Mouse (Mus musculus): ENCODE measurements around the gene Dok5. TPM values are rescaled to one million over a fixed set of nuclear protein-coding genes. Genes with fewer than 3 reads are reported as not detected.

Gene Dok5
- 29.7 and 34.9 TPM in 2 replicates for total RNA-seq (2014; rRNA removed)
- polyA plus RNA-seq (2015; fragmentation: Nextera tagmentation; extraction: Ambion mirVana): 32.6 and 38.0 TPM in 2 replicates

GRCm38 (mm10) chr2:170731632-170732561 lies at the start of gene Dok5:
Gene Dok5, plus strand, starts transcription at chr2:170731807.
- ATAC-seq (peak; percentile 87), DNase-seq (ENCODE audit: low spot score) (peak; percentile 88)
- no peak for TF ChIP-seq CTCF (IDR thresholded peaks at IDR 0.05; ENCODE audit: low read depth)
- H3K4me2 ChIP-seq (ENCODE audit: low read depth, low read length): peak within 1 kb of the TSS; percentile 90
- no peaks in the 10 kb centered on the region for H3K36me3 ChIP-seq (ENCODE audit: insufficient read depth, low read length)
- H3K4me3 ChIP-seq (ENCODE audit: low read length): peak within 1 kb of the TSS; percentile 59
- peak within 1 kb of the TSS; percentile 79 for H3K27ac ChIP-seq
- H3K9ac ChIP-seq (replicated peaks; ENCODE audit: low read length): peak within 1 kb of the TSS; percentile 57
- no peaks in the 10 kb centered on the region for H3K27me3 ChIP-seq (ENCODE audit: insufficient read depth, low read length)
- WGBS: 2% methylated on average over 51 of the region's 53 CpGs
- no peaks in the 10 kb centered on the region for H3K9me3 ChIP-seq (ENCODE audit: low read length)
- H3K4me1 ChIP-seq (ENCODE audit: insufficient read depth, low read length): peaks cover 2% of the 10 kb centered on the region; the same call in 1 of the 2 replicates

- H3K9ac ChIP-seq (replicated peaks; ENCODE audit: low read length): no peak overlapping the region
- ATAC-seq (no peak), DNase-seq (ENCODE audit: low spot score) (no peak)
- H3K27ac ChIP-seq: no peak overlapping the region
- H3K4me3 ChIP-seq (ENCODE audit: low read length): no peak overlapping the region
- H3K36me3 ChIP-seq (ENCODE audit: insufficient read depth, low read length): no peaks in the 10 kb centered on the region
- H3K4me2 ChIP-seq (ENCODE audit: low read depth, low read length): no peak overlapping the region
- no peaks in the 10 kb centered on the region for H3K4me1 ChIP-seq (ENCODE audit: insufficient read depth, low read length)
- H3K27me3 ChIP-seq (ENCODE audit: insufficient read depth, low read length): no peaks in the 10 kb centered on the region
- H3K9me3 ChIP-seq (ENCODE audit: low read length): no peaks in the 10 kb centered on the region
- TF ChIP-seq CTCF (IDR thresholded peaks at IDR 0.05; ENCODE audit: low read depth): peak; percentile 46
- 79% methylated on average over 2 of the region's 2 CpGs for WGBS
Measured at GRCm38 (mm10) chr2:170683385-170683784, 48.2 kb upstream of the Dok5 start.

- no peak overlapping the region for H3K27ac ChIP-seq
- no peak for TF ChIP-seq CTCF (IDR thresholded peaks at IDR 0.05; ENCODE audit: low read depth)
- H3K27me3 ChIP-seq (ENCODE audit: insufficient read depth, low read length): no peaks in the 10 kb centered on the region
- DNase-seq (ENCODE audit: low spot score): no peak
- H3K9me3 ChIP-seq (ENCODE audit: low read length): no peaks in the 10 kb centered on the region
- no peak overlapping the region for H3K4me3 ChIP-seq (ENCODE audit: low read length)
- no peaks in the 10 kb centered on the region for H3K4me1 ChIP-seq (ENCODE audit: insufficient read depth, low read length)
- no peaks in the 10 kb centered on the region for H3K36me3 ChIP-seq (ENCODE audit: insufficient read depth, low read length)
- H3K9ac ChIP-seq (replicated peaks; ENCODE audit: low read length): no peak overlapping the region
- no peak overlapping the region for H3K4me2 ChIP-seq (ENCODE audit: low read depth, low read length)
- 88% methylated on average over 23 of the region's 23 CpGs for WGBS
- ATAC-seq: no peak; the same call in 1 of the 2 replicates
Measured at GRCm38 (mm10) chr2:170695071-170695936, 36.3 kb upstream of the Dok5 start.

GRCm38 (mm10) chr2:170695937-170696510 lies 35.6 kb upstream of the Dok5 start:
- no peak for DNase-seq (ENCODE audit: low spot score)
- Histone ChIP-seq H3K27me3 (ENCODE audit: insufficient read depth, low read length) (no peaks in the 10 kb centered on the region), H3K9ac (replicated peaks; ENCODE audit: low read length) (no peak overlapping the region), H3K4me3 (ENCODE audit: low read length) (no peak overlapping the region), H3K36me3 (ENCODE audit: insufficient read depth, low read length) (no peaks in the 10 kb centered on the region), H3K9me3 (ENCODE audit: low read length) (no peaks in the 10 kb centered on the region), H3K4me2 (ENCODE audit: low read depth, low read length) (no peak overlapping the region), H3K4me1 (ENCODE audit: insufficient read depth, low read length) (no peaks in the 10 kb centered on the region), H3K27ac (no peak overlapping the region)
- WGBS: 74% methylated on average over 14 of the region's 14 CpGs
- TF ChIP-seq CTCF (IDR thresholded peaks at IDR 0.05; ENCODE audit: low read depth): no peak
- ATAC-seq: peak; percentile 61; the same call in 1 of the 2 replicates

- H3K36me3 ChIP-seq (ENCODE audit: insufficient read depth, low read length): no peaks in the 10 kb centered on the region
- H3K4me3 ChIP-seq (ENCODE audit: low read length): no peak overlapping the region
- H3K27me3 ChIP-seq (ENCODE audit: insufficient read depth, low read length): no peaks in the 10 kb centered on the region
- H3K9me3 ChIP-seq (ENCODE audit: low read length): no peaks in the 10 kb centered on the region
- no peak for TF ChIP-seq CTCF (IDR thresholded peaks at IDR 0.05; ENCODE audit: low read depth)
- no peaks in the 10 kb centered on the region for H3K4me1 ChIP-seq (ENCODE audit: insufficient read depth, low read length)
- no peak for ATAC-seq
- DNase-seq (ENCODE audit: low spot score): no peak
- H3K4me2 ChIP-seq (ENCODE audit: low read depth, low read length): no peak overlapping the region
- 95% methylated on average over 4 of the region's 4 CpGs for WGBS
- H3K27ac ChIP-seq: no peak overlapping the region
- H3K9ac ChIP-seq (replicated peaks; ENCODE audit: low read length): no peak overlapping the region
Measured at GRCm38 (mm10) chr2:170700471-170700870, 31.1 kb upstream of the Dok5 start.

- Histone ChIP-seq H3K4me1 (ENCODE audit: insufficient read depth, low read length) (no peaks in the 10 kb centered on the region), H3K9ac (replicated peaks; ENCODE audit: low read length) (no peak overlapping the region), H3K4me3 (ENCODE audit: low read length) (no peak overlapping the region), H3K9me3 (ENCODE audit: low read length) (no peaks in the 10 kb centered on the region), H3K4me2 (ENCODE audit: low read depth, low read length) (no peak overlapping the region), H3K36me3 (ENCODE audit: insufficient read depth, low read length) (no peaks in the 10 kb centered on the region), H3K27me3 (ENCODE audit: insufficient read depth, low read length) (no peaks in the 10 kb centered on the region), H3K27ac (no peak overlapping the region)
- 92% methylated on average over 4 of the region's 4 CpGs for WGBS
- TF ChIP-seq CTCF (IDR thresholded peaks at IDR 0.05; ENCODE audit: low read depth): no peak
- no peak for ATAC-seq
- no peak for DNase-seq (ENCODE audit: low spot score)
Measured at GRCm38 (mm10) chr2:170706488-170706887, 25.1 kb upstream of the Dok5 start.
